Mouse (Mus musculus): ENCODE measurements around the gene Iqsec1.

- TF ChIP-seq CTCF (IDR thresholded peaks at IDR 0.05; ENCODE audit: low read depth, low read length) (no peak), EP300 (IDR thresholded peaks at IDR 0.05; ENCODE audit: insufficient read depth, low read depth, low read length) (no peak)
These were observed 175.0 kb downstream of the Iqsec1 start for GRCm38 (mm10) chr6:90813526-90813925.
